Mouse (Mus musculus): ENCODE measurements at regions not wholly inside any gene's neighbourhood (a gene's known extent, or its start where the extent isn't known, plus 50 kb on each side); places are given as distances from the start of the nearest gene placed in this dataset.

DNA sequence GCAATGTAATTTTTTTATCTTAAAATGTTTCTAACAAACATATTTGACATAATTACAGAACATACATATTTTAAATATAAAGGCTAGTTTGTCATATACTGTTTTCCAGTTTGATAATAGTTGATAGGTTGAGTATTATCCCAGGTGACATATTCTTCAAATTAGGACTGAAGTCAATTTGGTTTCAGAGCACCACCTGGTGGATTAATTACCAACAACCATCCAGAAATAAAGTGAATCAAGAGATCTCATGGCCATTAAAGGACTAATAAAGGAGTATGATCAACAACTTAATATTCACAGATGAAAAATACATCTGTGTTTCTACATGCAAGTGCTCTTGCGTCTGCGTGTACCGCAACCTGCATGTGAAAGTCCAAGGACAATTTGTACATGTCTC is 50.3 kb upstream of the Nmu start:
- DNase-seq, result no peak

DNA sequence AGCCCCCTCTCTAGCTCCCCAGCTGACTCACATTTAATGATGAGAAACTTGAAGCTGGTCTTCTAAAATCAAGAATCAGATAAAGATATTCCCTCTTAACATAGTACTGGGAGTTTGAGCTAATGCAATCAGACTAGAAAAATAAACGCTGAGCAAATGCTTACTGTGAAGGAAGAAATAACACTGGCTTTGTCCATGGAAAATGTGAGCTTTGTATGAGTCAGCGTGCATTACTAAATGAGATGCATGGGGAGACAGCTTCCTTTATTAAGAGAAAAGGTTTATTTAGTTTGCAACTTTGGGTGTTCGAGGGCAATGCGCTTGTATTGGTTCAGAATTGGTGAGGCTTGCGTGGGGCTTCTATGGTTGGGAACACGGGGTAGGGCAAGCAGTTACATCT is 52.7 kb upstream of the Nmu start:
- DNase-seq, result no peak

DNA sequence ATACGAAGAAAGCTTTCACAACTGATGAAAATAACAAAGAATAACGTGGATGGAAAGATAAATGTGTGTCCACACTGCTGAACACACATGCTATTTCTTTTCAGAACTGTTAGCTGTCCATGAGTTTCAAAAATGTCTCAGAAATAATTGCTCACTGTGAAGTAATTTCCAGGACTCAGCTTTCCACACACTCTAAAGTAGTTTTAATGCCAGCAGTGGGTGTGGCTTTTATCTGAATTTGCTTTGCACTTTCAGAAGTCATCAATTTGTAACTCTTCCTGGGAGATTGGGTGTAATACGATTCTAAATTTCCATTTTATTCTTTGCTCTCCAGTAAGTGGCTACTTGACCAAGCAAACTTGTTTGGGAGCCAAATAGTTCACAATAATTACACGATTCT is 53.5 kb upstream of the Nmu start:
- DNase-seq, result no peak

DNA sequence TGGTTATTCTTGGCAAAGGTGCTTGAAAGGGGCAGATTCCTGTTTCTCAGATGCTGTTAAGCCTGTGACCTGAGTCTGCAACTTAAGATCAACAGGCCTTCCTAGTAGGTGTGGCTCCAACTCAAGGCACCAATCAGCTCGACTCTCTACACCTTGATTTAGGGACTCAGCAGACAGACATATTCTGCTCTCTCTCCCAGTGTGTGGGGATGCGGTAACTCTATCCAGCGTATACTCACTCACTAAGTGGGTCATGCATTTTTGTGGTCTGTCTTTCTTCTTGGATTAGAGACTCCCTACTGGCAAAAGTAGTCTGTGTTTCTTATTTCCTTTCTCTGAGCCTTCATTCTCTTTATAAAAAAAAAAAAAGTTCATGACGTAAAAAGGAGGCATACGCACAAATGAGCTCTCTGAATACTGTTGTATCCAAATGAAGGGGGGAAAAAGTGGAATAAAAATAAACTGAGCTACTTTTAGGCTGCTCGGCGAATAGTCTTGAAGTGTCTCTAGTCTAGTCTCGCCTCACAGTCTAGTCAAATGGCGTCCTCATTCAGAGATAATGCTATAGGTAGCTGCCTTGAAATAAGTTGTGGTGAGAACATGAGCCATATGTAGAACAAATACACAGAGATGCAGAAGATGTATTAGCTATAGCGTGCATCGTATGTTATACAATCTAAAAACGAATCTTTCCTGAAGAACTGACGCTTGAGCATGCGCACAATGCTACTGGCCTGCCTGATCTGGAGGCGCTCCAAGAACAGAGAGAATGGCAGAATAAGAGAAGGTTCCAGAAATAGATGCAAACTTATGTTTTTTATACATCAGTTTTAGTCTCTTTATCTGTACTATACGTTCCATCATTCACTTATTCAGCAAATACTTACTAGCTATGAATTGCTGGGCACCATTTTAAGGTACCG is 55.6 kb upstream of the Nmu start:
- peak in 1 of 2 experiments; percentile 4 for DNase-seq

DNA sequence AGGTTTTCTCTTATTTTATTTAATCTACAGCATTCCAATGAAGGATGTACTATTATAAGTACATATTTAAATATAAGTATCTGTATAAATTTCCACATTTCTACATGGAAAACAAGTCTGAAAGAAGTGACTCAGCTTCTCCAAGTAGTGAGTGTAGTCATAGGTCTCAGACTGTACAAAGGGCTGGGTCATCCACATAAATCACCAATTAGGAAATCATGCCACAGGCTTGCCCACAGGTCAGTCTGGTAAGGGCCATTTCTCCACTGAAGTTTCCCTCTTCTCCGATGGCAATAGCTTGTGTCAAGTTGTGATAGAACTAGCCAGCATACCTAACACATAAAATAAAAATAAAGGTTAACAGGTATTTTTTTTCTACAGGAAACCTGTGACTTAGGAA is 56.3 kb upstream of the Nmu start:
- DNase-seq, result no peak

DNA sequence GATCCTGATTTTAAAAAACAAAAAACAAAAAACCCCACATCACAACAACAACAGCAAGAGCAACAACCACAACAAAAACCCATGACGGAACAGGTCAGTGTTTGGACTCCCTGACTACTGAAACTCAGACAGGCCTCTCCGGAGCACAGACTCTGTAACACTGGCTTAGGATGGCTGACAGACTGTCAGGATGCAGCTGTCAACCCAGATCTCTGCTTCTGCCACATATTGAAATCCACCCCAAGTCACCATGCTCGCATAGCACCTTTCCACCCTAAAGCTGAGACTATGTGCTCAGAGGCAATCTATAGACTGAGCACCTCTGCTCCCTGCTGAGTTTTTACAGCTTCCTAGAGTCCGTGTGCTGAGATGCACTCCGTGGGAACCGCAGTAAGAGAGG is 57.0 kb upstream of the Nmu start:
- no peak for DNase-seq

DNA sequence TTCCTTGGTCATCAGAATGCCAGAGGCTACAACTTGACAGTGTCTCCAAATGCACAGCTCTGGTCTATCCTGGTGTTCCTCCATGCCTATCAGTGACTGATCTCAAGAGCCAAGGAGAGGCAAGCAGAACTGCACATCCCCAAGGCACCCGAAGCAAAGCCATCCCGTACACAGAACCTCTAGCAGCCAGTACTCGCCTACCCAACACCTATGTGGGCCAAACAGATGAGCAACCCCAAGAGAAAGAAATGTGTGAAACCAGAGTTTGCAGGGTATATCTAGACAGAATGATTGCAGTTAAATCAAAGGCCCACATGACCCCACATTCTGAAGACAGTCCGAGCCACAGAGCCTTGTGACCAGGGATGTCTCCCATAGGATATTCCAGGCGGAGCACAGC is 60.0 kb upstream of the Nmu start:
- no peak for DNase-seq

DNA sequence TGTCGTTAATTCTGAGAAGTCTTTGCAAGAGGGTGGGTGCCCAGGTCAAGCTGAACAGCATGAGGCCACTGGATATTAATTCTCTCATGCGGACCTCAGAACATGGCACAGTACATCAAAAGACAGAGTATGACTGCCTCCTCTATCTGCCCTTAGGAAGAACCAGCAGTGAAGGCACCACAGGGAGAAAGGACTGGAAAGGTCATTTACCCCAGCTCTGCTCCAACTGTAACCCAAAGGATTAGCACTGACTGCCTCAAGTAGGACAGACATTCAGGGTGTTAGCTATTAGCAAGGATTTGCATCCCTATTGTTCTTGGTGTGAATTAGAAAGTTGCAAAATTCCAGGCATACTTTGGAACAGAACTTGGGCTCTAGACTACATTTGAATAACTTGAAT is 58.2 kb upstream of the Gm7271 start:
- no peak for DNase-seq

DNA sequence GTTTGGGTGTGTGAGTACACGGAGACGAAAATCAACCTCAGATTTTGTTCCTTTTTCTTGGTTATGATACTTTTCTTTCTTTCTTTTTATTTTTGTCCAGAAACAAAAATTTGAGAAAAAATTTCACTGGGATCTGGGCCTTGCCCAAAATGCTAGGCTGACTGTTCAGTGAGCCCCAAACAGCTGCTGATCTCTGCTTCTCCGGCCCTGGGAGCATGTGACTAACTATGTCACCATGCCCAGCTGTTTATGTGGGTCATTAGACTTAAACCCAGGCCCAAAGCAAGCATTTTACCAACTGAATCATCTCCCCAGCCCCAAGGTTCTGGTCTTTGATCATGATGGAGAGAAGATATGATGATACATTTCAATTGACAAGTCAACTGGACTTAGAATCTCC is 56.3 kb upstream of the Gm7271 start:
- no peak for DNase-seq

DNA sequence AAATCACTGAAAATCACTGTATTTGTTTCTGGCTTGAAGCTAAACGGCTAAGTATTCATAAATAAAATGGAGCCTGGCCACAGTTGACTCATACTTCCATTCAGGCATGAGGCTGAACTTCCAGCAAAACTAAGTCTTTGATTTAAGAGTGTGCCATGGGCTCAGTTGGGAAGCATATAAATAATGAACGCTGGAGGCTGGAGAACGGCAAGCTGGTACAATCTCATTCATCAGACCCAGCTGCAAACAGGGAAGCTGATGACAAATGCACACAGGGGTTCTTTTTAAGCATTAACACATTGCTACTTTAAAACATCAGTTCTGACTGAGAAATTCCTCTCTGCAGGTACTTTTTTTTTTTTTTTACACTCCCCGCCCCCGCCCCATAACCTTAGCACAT is 54.4 kb upstream of the Gm7271 start:
- no peak for DNase-seq

DNA sequence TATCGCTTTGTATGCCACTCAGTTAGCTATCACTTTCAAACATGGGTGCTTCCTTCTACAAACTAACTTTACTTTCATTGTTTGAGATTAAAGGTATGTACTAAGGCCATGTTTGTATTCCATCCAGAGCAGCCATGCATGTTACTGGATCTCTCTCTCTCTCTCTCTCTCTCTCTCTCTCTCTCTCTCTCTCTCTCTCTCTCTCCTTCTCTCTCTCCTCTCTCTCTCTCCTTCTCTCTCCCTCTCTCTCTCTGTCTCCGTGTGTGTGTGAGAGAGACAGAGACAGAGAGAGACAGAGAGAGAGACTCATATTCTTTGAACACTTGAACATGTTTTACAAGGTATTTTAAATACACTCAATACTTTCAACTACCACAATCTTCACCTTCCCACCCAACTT is 50.2 kb upstream of the Gm7271 start:
- no peak for DNase-seq
